Mouse (Mus musculus) hindbrain, embryonic 12.5 days (tissue): ENCODE results near the gene Vbp1. TPM values are rescaled to one million over a fixed set of nuclear protein-coding genes. Genes with fewer than 3 reads are reported as not detected.
"Not testable (repeated sequence)": the region's sequence is repeated elsewhere in the genome, so short reads cannot be mapped to it uniquely, and the experiment has no call there.

Experiments used
- ATAC-seq: fragments of 200-750 bp; cut with Nextera tagmentation; 2 replicates; pipeline ENCODE4 v1.8.0; 2017; ENCODE audit warnings: moderate TSS enrichment; ENCODE audit not compliant: low FRiP score
- H3K27ac ChIP-seq: fragments of 300-500 bp; sonication (generic); 2 replicates; pipeline ENCODE4 v1.5.1; 2016; ENCODE audit warnings: mild to moderate bottlenecking
- H3K27me3 ChIP-seq: fragments of 300-500 bp; sonication (generic); 2 replicates; pipeline ENCODE4 v1.6.1; 2016; ENCODE audit warnings: mild to moderate bottlenecking
- H3K36me3 ChIP-seq: fragments of 300-500 bp; sonication (generic); 2 replicates; pipeline ENCODE4 v1.6.1; 2016; ENCODE audit warnings: mild to moderate bottlenecking
- H3K4me1 ChIP-seq: fragments of 300-500 bp; sonication (generic); 2 replicates; pipeline ENCODE4 v1.6.1; 2016
- H3K4me2 ChIP-seq: fragments of 300-500 bp; sonication (generic); replicated peaks from 2 replicates; pipeline ENCODE4 v1.6.1; 2016; ENCODE audit warnings: mild to moderate bottlenecking
- H3K4me3 ChIP-seq: fragments of 300-500 bp; sonication (generic); 2 replicates; pipeline ENCODE4 v1.5.1; 2016; ENCODE audit warnings: mild to moderate bottlenecking
- H3K9ac ChIP-seq: fragments of 300-500 bp; sonication (generic); 2 replicates; pipeline ENCODE4 v1.6.1; 2016; ENCODE audit warnings: mild to moderate bottlenecking, moderate library complexity
- H3K9me3 ChIP-seq: fragments of 300-500 bp; sonication (generic); replicated peaks from 2 replicates; pipeline ENCODE4 v1.6.1; 2016; ENCODE audit warnings: mild to moderate bottlenecking
- WGBS: fragments of 180-500 bp; shearing (Covaris S2); methylation state at CpG from one replicate; pipeline ENCODE4 v1.1.7; 2016; 5-methylcytosine and 5-hydroxymethylcytosine counted together
- polyA plus RNA-seq: library from polyadenylated mRNA; unstranded; fragments of >200 nt; fragmentation: Nextera tagmentation; extraction: Ambion mirVana; gene quantifications from 2 replicates; pipeline ENCODE4 v1.2.1, GENCODE M21; 2016

Vbp1 gene
- polyA plus RNA-seq = 252 and 271 TPM in 2 replicates

DNA sequence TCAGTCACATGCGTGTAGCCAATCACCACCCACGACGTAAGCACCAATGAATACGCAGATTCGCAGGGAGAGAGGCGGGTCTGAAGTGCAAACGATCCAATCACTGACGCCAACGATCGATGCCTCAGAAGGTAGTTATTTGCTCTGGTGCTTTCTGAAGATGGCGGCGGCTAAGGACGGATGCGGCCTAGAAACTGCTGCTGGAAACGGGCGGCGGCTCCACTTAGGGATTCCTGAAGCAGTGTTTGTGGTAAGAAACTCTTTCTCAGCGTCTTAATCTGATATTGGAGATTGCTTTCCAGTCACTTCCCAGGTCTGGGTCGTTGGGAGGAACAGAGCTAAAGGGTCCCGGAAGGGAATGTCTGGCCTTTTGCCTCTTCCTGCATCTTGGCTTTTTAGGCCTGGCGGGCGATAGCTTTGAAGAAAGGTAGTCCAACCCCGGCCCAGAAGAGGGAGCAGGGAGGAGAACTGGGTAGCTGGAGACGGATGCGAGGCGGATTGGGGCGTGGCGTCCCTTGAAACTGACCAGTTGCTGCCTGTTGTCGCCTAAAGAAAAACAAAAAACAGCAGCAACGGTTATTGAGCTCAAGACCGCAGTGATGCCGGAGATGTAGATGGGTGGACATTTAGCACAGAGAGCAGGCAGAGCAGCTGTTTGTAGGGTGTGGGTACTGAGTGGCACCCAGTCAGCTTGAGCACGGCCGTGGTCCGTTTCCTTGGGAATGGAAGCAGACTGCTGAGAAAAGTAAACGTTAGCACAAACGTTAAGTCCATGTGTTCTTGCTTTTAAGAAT lies at the start of gene Vbp1:
Vbp1 (plus strand) TSS at position 121 of the 794 bp plus-strand sequence.
- peak; percentile 99 for ATAC-seq
- H3K27me3 ChIP-seq = no peaks in the 10 kb centered on the region
- no peaks in the 10 kb centered on the region for H3K4me1 ChIP-seq
- H3K27ac ChIP-seq = peak within 1 kb of the TSS; percentile 91
- H3K4me3 ChIP-seq = peak within 1 kb of the TSS; percentile 52
- H3K36me3 ChIP-seq = no peaks in the 10 kb centered on the region
- H3K9me3 ChIP-seq = no peaks in the 10 kb centered on the region
- peak within 1 kb of the TSS; percentile 61 for H3K9ac ChIP-seq
- 15% methylated on average over 37 of the region's 37 CpGs for WGBS
- H3K4me2 ChIP-seq = peak within 1 kb of the TSS; percentile 39

DNA sequence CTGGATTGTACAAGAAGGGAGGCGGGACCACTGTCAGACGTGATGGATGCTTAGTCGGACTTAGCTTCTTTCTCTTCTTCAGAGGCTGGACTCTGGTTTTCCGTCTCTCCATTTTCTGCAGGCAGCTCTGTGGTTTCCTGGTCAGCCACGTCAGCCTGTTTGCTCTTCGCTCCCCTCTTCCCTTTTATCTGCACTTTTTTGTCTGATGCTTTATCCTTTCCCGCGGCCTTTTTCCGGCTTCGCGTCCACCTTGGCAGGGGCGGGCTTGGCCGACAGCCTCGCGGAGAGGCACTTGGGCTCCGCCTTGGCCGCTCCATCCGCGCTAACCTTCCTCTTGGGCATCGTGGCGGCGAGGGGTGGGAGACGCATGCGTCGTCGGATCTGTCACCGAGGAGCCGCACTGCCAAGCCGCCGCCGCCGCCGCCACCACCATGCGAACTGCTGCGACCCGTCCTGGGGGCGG lies 38.9 kb upstream of the Vbp1 start:
- H3K36me3 ChIP-seq, H3K27me3 ChIP-seq, H3K4me1 ChIP-seq, H3K9me3 ChIP-seq: not testable (repeated sequence)
- peak; percentile 96 for ATAC-seq
- H3K9ac ChIP-seq = peak overlapping the region; percentile 32; the same call in 1 of the 2 replicates
- peak overlapping the region; percentile 43 for H3K4me2 ChIP-seq
- H3K4me3 ChIP-seq = peak overlapping the region; percentile 35
- peak overlapping the region; percentile 71 for H3K27ac ChIP-seq
- WGBS = 26% methylated on average over 37 of the region's 37 CpGs

DNA sequence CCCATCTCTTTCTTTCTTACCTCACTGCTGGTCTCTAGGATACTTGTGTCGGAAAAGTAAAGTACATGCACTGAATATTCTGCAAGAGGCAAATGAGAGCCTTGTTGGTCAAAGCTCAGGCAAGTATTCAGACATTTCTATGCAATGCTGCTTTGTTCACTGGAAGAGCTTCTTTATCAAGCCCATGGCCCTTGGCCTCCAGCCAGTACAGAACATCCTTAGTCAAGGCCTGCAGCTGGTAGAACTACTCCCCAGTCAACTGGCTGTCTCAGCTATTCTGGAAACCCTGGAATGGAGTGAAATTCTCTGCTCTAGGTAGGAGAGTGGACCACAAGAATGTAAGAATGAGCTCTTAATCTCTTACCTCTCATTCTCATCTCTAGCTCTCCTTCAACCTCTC lies 24.2 kb upstream of the Vbp1 start:
- Histone ChIP-seq H3K9me3 (no peaks in the 10 kb centered on the region), H3K36me3 (no peaks in the 10 kb centered on the region), H3K4me1 (no peaks in the 10 kb centered on the region), H3K27ac (no peak overlapping the region), H3K4me2 (no peak overlapping the region), H3K4me3 (no peak overlapping the region), H3K9ac (no peak overlapping the region), H3K27me3 (no peaks in the 10 kb centered on the region)
- 88% methylated on average over 1 of the region's 1 CpGs for WGBS
- ATAC-seq = no peak

DNA sequence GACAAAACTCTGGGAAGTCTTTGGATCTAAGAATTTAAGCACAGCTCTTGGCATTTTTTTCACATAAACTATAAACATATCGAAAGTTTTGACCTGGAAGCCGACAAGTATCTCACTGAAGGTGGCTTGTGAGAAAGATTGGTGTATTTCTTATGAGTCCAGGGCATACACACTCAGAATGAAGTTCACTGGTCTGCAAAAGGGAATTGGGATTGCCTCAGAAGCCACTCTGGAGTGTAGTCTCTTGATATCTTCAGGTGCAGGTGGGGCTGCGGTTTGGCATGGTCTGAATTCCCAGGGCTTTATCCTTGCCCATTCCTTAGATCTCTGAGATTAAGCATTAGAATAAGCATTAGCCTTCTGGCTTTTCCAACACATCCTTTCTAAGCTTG lies 316 bp upstream of the Vbp1 start:
- Histone ChIP-seq H3K4me3 (peak overlapping the region; percentile 52; the same call in 1 of the 2 replicates), H3K36me3 (no peaks in the 10 kb centered on the region), H3K27me3 (no peaks in the 10 kb centered on the region), H3K4me1 (no peaks in the 10 kb centered on the region), H3K9ac (no peak overlapping the region), H3K4me2 (peak overlapping the region; percentile 38), H3K9me3 (no peaks in the 10 kb centered on the region), H3K27ac (no peak overlapping the region)
- no peak; the same call in 1 of the 2 replicates for ATAC-seq
- 39% methylated on average over 3 of the region's 3 CpGs for WGBS

DNA sequence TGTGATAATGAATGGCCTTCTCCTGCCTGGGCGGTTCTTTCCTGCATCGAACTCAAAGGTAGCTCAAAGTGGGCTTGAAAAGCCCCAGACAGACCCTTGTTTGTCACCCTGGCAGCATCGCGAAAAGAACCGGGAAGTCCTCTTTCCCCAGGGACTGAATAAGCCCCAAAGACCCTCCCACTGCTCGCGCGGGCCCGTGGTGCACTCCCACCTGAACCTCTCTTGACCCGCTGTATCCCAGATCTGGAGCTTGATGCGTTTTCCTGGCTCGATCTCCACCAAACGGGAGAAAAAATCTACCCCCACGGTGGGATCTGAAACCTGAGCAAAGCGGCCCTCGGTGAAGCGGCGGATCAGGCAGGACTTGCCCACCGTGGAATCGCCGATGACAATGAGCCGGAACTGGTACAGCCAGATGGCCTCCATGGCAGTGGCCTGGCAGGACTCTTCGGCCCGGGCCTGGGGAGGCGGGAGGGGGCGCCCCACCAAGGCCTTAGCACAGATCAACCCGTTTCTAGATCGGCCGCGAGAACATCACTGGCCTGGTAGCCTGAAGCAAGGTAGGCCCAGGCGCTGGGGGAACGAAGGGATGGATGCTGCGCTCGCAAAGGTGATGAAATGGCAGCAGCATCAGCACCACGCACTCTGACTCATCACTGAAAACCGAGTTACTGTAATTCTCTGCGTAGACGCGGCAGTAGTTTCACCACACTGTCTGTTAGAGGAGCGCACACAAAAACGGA lies 63.7 kb downstream of the Vbp1 start, which contains the start of gene Rab39b:
Rab39b (minus strand) TSS at position 650 of the 743 bp plus-strand sequence.
- H3K9ac ChIP-seq = peak within 1 kb of the TSS; percentile 66
- peak within 1 kb of the TSS; percentile 53 for H3K4me3 ChIP-seq
- no peaks in the 10 kb centered on the region for H3K9me3 ChIP-seq
- no peaks in the 10 kb centered on the region for H3K36me3 ChIP-seq
- H3K4me2 ChIP-seq = peak within 1 kb of the TSS; percentile 45
- H3K27ac ChIP-seq = peak within 1 kb of the TSS; percentile 88
- H3K4me1 ChIP-seq = no peaks in the 10 kb centered on the region
- 15% methylated on average over 41 of the region's 41 CpGs for WGBS
- peak; percentile 91 for ATAC-seq
- H3K27me3 ChIP-seq = no peaks in the 10 kb centered on the region

DNA sequence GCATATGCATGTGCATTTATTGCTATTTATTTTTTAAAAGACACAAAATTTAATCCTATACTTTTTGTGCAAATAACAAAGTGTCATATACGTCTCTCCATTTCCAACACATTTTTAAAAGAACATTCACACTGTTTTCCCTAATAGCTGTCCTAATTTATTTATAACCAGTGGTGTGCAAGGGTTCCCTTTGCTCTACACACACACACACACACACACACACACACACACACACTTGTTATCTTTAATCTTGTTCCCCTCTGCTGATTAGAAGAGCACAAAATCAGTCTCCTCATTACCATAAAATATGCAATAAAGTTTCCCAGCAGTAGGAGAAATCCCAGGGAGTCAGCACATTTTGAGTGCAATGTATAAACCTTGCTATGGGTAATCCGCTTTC lies 64.4 kb downstream of the Vbp1 start:
- no peaks in the 10 kb centered on the region for H3K27me3 ChIP-seq
- no peak overlapping the region for H3K9ac ChIP-seq
- no peak for ATAC-seq
- no peaks in the 10 kb centered on the region for H3K4me1 ChIP-seq
- H3K4me3 ChIP-seq = no peak overlapping the region
- H3K36me3 ChIP-seq = no peaks in the 10 kb centered on the region
- no peak overlapping the region for H3K27ac ChIP-seq
- no peaks in the 10 kb centered on the region for H3K9me3 ChIP-seq
- 88% methylated on average over 2 of the region's 2 CpGs for WGBS
- H3K4me2 ChIP-seq = no peak overlapping the region

Other genes with a start within 250 kb of the Vbp1 start
- 44.2 and 53.7 TPM in 2 replicates for gene Fundc2, start 131.9 kb upstream of the Vbp1 start, polyA plus RNA-seq
- 1.5 and 1.8 TPM in 2 replicates for gene F8, start 131.7 kb upstream of the Vbp1 start, polyA plus RNA-seq
- gene Cmc4, start 97.7 kb upstream of the Vbp1 start, polyA plus RNA-seq = 22.5 and 23.9 TPM in 2 replicates
- 9.8 and 11.8 TPM in 2 replicates for gene Mtcp1, start 97.7 kb upstream of the Vbp1 start, polyA plus RNA-seq
- gene Brcc3, start 97.7 kb upstream of the Vbp1 start, polyA plus RNA-seq = 50.1 and 53.4 TPM in 2 replicates
- 19.9 and 20.3 TPM in 2 replicates for gene Rab39b, start 63.9 kb downstream of the Vbp1 start, polyA plus RNA-seq